Mouse (Mus musculus) thymus, adult 2 months (tissue): Measurements from ENCODE around the gene Gzmk.
"Not testable (repeated sequence)": the region's sequence is repeated elsewhere in the genome, so short reads cannot be mapped to it uniquely, and the experiment has no call there.

ENCODE experiments used
- CTCF ChIP-seq: fragments of 200-500 bp; IDR thresholded peaks from 2 replicates; pipeline ENCODE4 v1.5.1; 2012; ENCODE audit warnings: mild to moderate bottlenecking, control low read depth, low read length, moderate library complexity, borderline replicate concordance; ENCODE audit not compliant: control insufficient read depth, poor library complexity, insufficient read depth; ENCODE audit errors: extremely low read depth
- POLR2A ChIP-seq: fragments of 200-500 bp; IDR thresholded peaks from 2 replicates; pipeline ENCODE4 v1.6.1; 2012; ENCODE audit warnings: mild to moderate bottlenecking, low read length, control low read depth, moderate library complexity; ENCODE audit not compliant: control insufficient read depth, poor library complexity, insufficient read depth; ENCODE audit errors: extremely low read depth

GRCm38 (mm10) chr13:113252580-113252979 is 26.9 kb upstream of the Gzmk start:
- TF ChIP-seq POLR2A, CTCF: not testable (repeated sequence)
